Mouse (Mus musculus) layer of hippocampus, postnatal 36 days (tissue): ENCODE measurements around the gene Cdcp2. TPM values are rescaled to one million over a fixed set of nuclear protein-coding genes. Genes with fewer than 3 reads are reported as not detected.
"Not testable (repeated sequence)": the region's sequence is repeated elsewhere in the genome, so short reads cannot be mapped to it uniquely, and the experiment has no call there.

Source experiments
- DNase-seq, 2 experiments: peaks; one replicate each; pipeline ENCODE4 v3.0.0; 2022
- total RNA-seq, 2 experiments: library from RNA; stranded (reverse); gene quantifications; 2 replicates each; pipeline ENCODE4 v1.2.3; 2021

Cdcp2 gene
- total RNA-seq, 2 experiments from 2014 or later = not detected

DNA sequence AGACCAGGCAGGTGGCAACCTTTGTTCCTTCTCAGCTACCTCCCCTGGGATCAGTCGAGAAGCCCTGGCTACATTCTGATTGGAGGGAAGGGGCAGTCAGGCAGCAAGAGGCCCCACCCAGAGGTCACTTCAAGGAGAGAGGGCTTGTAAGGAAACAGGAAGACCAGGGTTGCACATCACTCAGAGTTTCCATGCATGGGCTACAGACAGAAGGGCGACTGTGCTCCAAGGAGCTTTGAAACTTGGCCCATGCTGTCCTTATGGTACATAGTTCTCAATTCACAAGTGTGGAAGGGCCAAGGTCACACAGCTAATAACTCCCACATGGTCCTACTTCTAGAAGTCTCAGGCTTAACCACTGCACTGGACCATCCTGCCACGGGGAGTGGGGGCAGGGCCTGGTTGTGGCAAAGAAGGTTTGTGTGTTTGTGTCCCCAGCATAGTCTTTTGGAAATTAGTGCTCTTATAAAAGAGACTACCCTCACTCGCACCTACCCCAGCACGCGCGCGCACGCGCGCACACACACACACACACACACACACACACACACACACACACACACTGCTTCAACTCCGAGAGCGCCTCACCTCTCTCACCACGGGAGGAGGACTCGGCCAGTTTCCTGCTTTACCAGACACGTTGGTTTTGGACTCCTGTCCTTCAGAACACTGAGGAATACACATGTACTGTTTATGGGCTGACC, 2.1 kb upstream of the Cdcp2 start:
- no peak for DNase-seq

GRCm38 (mm10) chr4:107096043-107096442, 648 bp upstream of the Cdcp2 start:
- DNase-seq = no peak

DNA sequence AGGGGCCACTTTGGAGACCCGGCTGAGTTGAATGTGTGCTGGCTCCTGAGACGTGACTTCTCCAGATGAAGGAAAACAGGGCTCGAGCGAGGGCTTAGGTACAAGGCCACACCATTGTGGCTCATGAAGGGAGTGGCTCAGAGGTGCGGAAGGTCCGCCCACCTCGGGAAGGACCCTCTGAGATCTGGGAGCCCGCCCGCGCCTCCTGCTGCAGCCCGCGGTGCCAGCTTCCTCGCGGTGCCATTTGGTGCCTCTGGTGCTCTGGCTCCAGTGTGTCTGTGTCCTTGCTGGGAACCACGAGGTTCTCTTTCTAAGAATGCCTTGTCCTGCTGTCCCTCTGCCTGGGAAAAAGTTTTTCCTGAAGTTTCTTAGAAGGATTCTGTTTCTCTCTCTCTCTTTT, 1.2 kb downstream of the Cdcp2 start:
- no peak for DNase-seq

- no peak for DNase-seq
These were observed 1.7 kb downstream of the Cdcp2 start for GRCm38 (mm10) chr4:107098375-107098774.

GRCm38 (mm10) chr4:107098791-107099525, 2.3 kb downstream of the Cdcp2 start:
- no peak for DNase-seq

GRCm38 (mm10) chr4:107102220-107102619, 5.5 kb downstream of the Cdcp2 start:
- DNase-seq = no peak

GRCm38 (mm10) chr4:107106777-107107176, 10.1 kb downstream of the Cdcp2 start:
- no peak for DNase-seq

DNA sequence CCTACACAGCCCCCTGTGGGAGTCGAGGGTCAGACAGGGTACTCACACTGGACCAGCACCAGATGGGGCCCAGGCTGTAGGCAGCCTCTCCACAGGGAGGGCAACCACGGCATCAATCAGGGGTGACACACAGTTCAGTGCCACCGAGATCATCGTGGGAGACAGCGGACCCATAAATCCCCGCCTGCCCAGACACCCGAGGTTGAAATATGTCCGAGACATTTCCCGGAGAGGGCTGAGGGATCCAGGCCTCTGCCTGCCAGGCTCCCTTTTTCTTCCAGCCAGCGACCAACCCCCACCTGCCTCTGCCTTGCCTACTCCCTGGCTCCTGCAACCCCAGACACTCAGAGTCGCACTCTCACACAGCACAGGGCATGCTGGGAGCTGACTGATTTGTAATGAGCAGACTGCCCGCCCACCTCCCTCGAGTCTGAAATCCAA, 11.6 kb downstream of the Cdcp2 start:
- DNase-seq = no peak

- DNase-seq = not testable (repeated sequence)
These were observed 12.5 kb downstream of the Cdcp2 start for GRCm38 (mm10) chr4:107109181-107109580.

GRCm38 (mm10) chr4:107114278-107114677, 17.6 kb downstream of the Cdcp2 start:
- no peak for DNase-seq

GRCm38 (mm10) chr4:107117741-107118385, 21.2 kb downstream of the Cdcp2 start:
- no peak for DNase-seq

DNA sequence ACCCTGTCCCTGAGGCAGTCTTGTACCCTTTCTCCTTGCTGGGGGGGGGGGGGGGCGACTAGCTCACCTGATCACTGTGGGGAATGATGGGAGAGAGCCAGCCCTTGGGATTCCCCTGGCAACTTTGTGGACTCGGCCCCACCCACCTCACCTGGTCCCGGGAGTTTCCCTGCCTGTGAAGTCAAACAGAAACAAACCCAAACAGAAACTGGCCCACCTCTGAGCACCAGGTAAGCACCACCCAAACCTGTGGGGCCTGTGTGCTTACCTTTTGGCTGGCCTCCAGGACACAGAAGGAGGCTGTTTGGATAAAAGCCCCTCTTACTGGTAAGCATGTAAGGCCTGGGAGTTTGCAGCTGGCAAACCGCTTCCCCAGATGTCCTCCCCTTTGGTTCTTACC, 22.4 kb downstream of the Cdcp2 start:
- no peak for DNase-seq

DNA sequence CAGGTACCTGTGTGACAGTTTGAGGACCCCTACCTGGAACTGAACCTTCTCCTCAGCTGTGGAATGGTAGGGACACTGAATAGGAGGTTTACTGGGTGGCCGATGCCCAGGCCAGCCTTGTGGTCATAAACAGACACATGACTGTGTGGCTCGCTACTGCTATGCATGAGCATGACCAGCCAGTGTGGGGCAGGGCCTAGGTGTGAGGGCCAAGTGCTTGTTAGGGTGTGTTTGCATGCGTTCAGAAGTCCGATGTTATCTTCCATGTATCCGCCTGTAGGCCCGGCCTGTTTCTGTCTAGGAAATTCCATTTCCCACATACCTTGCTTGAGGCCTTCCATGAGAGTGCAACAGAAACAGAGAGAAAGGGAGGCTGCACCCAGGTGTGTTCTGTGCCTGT, 24.0 kb downstream of the Cdcp2 start:
- DNase-seq = no peak

DNA sequence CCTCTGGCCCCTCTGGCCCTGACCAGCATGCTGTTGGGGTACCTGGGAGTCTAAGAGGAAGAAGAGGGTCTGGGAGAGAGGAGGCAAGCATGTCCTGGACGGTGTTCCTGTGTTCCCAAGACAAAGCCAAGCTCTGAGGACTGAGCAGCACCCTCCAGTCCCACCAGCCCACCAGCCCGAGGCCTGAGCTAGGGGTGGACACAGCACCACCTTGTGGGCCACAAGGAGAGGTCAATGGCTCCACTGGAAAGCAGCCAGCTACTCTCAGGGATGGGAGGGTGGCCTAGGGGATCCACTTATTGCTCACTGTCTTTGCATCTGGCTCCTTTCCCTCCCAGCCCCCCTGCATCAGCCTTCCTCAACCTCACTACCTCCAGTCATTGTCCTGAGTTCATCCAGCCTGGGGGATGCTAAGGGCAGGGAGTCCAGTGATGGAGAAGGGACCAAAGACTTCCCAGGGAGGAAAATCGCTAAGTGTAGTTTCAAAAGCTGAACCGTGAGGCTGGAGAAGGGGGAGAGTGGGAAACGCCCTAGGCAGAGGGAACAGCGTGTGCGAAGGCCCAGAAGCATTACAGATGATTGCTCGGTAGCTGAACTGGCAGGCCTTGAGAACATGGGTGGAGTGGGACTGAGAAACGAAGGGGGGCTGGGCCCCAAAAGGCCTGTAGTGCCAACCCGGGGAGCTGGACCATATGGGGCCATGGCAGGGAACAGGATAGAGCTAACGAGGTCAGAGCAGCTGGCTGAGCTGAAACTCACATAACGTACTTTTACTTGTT, 24.7 kb downstream of the Cdcp2 start:
- DNase-seq = no peak

DNA sequence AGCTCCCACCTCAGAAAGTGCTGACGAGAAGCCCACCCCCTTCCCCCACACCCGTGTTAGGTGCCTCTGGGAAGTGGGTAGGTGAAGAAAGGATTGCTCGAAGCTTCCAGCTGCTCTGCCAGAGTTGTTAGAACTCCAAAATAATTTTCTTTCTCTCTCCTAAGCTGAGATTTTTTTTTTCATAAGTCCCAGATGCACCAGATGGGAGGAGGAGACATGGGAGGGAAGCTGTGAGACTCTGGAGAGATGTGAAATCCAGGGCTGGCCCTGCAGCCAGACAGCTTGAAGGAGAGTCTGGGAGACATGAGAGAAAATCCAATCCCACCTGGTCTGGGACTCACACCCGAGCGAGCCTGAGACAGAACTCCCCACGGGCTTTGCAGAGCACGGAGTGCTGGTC, 27.7 kb downstream of the Cdcp2 start:
- no peak for DNase-seq

DNA sequence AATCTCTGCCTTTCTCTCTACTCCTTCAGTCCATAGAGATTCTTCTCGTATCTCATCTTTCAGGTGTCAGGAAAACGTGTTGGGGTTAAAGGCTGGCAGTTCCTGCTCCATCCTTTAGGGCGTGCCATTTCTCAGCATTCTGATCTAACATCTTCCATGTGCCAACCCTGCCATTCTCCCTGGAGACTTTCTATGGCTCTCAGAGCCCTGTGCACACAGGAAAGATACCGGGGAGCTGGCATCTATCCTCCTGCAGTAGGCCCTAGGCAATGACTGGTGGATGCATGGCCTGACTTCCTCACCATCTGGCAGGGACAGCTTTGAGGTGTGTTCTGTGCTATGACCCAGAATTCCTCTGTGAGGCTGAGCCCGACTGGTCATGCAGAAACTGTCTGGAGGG, 28.4 kb downstream of the Cdcp2 start:
- DNase-seq = no peak

- no peak for DNase-seq
These were observed 29.7 kb downstream of the Cdcp2 start for GRCm38 (mm10) chr4:107126389-107126788.

DNA sequence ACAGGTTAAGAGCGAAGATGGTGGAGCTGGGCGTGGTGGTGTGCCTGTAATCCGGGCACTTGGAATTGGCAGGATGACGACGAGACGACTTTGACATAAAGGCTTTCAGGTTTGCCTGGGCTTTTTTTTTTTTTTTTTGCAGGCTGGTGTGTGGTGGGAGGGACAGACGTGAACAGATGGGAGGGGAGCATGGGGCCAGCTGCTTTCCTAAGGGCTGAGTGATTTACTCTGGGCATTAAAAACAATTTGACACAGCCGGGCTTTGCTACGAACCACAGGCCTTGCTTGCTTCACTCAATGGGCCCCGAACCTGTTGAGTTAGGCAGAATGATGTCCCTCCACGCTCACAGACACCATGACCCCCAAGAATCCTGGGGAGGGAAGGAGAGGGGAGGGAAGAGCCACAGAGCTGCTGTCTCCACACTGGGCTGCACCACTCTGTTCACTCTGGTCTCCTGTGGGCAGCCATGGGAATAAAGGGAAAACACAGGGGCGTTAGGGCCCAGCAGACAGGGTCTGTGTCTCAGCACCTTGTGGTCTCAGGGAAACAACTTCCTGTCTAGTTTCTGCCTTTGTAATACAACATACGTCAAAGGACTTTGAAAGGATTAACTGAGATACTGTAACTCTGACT, 30.3 kb downstream of the Cdcp2 start:
- no peak for DNase-seq

DNA sequence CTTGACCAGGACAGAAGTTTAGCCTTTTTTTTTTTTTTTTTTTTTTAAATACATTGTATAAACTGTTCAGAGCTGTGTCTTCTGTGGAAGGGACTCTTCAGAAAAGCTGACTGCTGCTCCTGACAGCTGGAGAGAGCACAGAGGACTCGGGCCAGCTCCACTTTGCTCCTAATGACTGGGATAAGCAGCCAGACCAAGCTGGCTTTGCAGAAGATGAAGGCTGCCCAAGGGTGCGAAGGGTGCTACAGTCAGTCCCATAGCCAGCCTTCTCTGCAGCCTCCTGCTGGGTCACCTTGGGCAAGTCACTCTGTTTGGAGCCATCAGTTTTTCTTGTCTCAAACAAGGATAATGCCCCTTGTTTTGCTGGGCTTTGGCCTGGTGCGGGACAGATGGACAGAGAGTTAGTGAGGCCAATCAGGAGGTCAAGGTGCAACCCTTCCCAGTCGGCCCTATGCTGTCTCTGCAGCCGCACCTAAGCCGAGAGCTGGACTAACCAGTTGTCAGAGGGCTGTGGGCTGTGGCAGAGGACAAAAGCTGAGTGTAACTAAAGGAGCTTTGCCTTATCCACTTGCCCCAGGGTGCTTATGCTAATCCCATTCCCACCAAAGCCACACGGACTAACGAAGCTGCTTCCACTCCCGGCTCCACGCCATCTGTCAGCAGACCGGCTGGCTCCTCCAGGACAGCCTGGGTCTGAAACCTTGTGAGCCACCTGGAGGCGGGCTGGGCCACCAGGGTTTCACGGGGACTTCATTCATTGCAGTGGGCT, 31.4 kb downstream of the Cdcp2 start:
- DNase-seq = no peak

DNA sequence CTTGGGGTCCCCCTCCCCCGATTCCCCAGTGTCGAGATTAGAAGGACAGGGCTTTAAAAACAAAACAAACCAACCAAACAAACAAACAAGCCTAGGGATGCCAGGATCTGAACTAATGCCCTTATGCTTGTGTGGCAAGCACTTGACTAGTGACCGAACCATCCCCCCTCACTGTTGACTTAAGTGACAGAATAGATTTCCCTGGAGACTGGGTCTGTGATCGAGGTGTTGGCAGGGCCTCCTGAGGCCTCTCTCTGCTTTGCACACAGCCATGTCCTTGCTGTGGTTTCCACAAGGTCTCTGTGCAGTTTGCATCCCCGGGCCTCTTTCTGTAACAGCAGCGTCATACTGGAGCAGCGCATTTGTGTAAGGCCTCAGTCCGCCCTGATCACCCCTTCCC, 32.7 kb downstream of the Cdcp2 start:
- DNase-seq = no peak

DNA sequence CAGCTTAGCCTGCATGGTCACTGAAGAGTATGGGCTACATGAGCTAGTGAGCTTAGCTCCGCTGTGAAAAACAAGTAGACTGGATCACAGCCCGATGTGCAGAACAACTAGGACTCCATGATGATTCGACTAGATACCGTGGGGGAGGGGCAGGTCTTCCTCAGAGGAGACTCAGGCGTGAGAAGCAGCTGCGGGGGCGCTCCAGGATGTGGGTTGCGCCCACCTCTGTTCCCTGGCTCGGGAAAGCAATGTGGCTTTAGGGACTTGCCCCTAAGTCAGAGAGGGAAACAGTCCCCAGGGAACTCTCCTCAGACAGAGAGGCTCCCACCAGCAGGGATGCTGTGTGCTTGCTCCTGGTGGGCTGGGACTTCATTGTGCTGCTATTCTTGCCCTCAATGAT, 33.8 kb downstream of the Cdcp2 start:
- DNase-seq = no peak

DNA sequence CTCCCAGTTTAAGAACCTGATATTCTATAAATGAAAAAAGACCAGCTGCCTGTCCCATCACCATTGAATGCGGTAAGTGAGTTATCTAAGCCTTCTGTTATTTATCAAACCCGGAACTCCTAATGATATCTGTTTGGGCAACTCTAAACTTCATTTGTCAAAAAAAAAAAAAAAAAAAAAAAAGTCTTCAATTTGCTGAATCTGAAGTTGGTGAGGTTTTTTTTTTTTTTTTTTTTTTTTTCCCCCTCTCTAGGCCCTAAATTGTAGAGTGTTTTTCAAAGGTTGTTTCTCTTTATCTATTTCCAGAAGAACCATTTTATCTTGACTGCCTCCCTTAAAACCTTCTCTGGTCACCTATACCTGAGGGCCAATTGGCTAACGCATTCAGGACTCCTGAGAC, 38.2 kb downstream of the Cdcp2 start:
- DNase-seq = no peak
